Mouse (Mus musculus) kidney, postnatal 0 days (tissue): ENCODE measurements around the gene Bpifb6. TPM values are rescaled to one million over a fixed set of nuclear protein-coding genes. Genes with fewer than 3 reads are reported as not detected.

Experiments
- ATAC-seq: fragments of 200-750 bp; cut with Nextera tagmentation; replicated peaks from 2 replicates; pipeline ENCODE4 v1.8.0; 2017; ENCODE audit warnings: low read depth, moderate number of reproducible peaks, moderate TSS enrichment, moderate library complexity; ENCODE audit not compliant: low FRiP score
- DNase-seq: peaks from one replicate; pipeline ENCODE4 v3.0.0-alpha.2; 2016; ENCODE audit warnings: low spot score
- H3K27ac ChIP-seq: fragments of 300-500 bp; sonication (generic); 2 replicates; pipeline ENCODE4 v1.5.1; 2014; ENCODE audit warnings: mild to moderate bottlenecking
- H3K27me3 ChIP-seq: fragments of 300-500 bp; sonication (generic); 2 replicates; pipeline ENCODE4 v1.6.1; 2014; ENCODE audit warnings: low read length, mixed read lengths; ENCODE audit not compliant: insufficient read depth
- H3K36me3 ChIP-seq: fragments of 300-500 bp; sonication (generic); 2 replicates; pipeline ENCODE4 v1.6.1; 2014; ENCODE audit warnings: low read length, mixed read lengths; ENCODE audit not compliant: insufficient read depth
- H3K4me1 ChIP-seq: fragments of 300-500 bp; sonication (generic); replicated peaks from 2 replicates; pipeline ENCODE4 v1.6.1; 2014; ENCODE audit warnings: antibody characterized with exemption, low read length, mixed read lengths; ENCODE audit not compliant: insufficient read depth
- H3K4me2 ChIP-seq: fragments of 300-500 bp; sonication (generic); 2 replicates; pipeline ENCODE4 v1.6.1; 2014; ENCODE audit warnings: mild to moderate bottlenecking, low read length, moderate library complexity, mixed read lengths
- H3K4me3 ChIP-seq: fragments of 300-500 bp; sonication (generic); replicated peaks from 2 replicates; pipeline ENCODE4 v1.5.1; 2014; ENCODE audit warnings: low read depth, low read length
- H3K9ac ChIP-seq: fragments of 300-500 bp; sonication (generic); 2 replicates; pipeline ENCODE4 v1.6.1; 2014; ENCODE audit warnings: low read depth, low read length
- H3K9me3 ChIP-seq: fragments of 300-500 bp; sonication (generic); replicated peaks from 2 replicates; pipeline ENCODE4 v1.6.1; 2016; ENCODE audit warnings: low read length, inconsistent platforms, mixed read lengths
- CTCF ChIP-seq: IDR thresholded peaks from 2 replicates; pipeline ENCODE4 v1.5.1; 2016; ENCODE audit warnings: antibody characterized with exemption, low read depth, mild to moderate bottlenecking, moderate library complexity
- WGBS: fragments of 180-500 bp; shearing (Covaris S2); extraction: QIAGEN DNeasy Blood & Tissue Kit; methylation state at CpG from one replicate; pipeline ENCODE4 v1.1.7; 2014; 5-methylcytosine and 5-hydroxymethylcytosine counted together
- polyA plus RNA-seq: library from polyadenylated mRNA; unstranded; fragments of >200 nt; fragmentation: Nextera tagmentation; extraction: Ambion mirVana; gene quantifications from 2 replicates; pipeline ENCODE4 v1.2.1, GENCODE M21; 2015

The Bpifb6 gene
- polyA plus RNA-seq, 1 experiment from 2014 or later, result not detected

DNA sequence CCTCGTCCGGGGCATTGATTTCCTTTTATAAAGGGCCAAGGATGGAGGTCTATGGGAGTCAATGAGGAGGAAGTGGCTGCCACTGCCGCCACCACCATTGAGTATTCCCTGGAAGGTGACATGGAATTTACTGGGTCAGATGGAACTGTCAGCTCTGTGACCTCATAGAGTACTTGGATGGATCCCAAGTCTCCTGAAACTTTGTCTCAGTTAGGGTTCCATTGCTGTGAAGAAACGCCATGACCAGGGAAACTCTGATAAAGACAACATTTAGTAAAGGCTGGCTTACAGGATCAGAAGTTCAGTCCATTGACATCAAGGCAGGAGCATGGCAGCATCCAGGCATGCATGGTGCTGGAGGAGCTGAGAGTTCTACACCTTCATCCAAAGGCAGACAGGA is 29.2 kb upstream of the Bpifb6 start, which contains the start of gene Sun5:
Gene Sun5, minus strand, starts transcription at position 101 of the 400 bp plus-strand sequence.
- H3K9me3 ChIP-seq, result no peaks in the 10 kb centered on the region
- H3K27ac ChIP-seq, result no peak within 1 kb of the TSS
- no peak for TF ChIP-seq CTCF
- H3K27me3 ChIP-seq, result no peaks in the 10 kb centered on the region
- H3K4me3 ChIP-seq, result no peak within 1 kb of the TSS
- H3K4me1 ChIP-seq, result no peaks in the 10 kb centered on the region
- 90% methylated on average over 4 of the region's 4 CpGs for whole genome bisulfite sequencing
- ATAC-seq (no peak), DNase-seq (no peak)
- no peaks in the 10 kb centered on the region for H3K36me3 ChIP-seq
- H3K9ac ChIP-seq, result no peak within 1 kb of the TSS
- no peak within 1 kb of the TSS for H3K4me2 ChIP-seq

DNA sequence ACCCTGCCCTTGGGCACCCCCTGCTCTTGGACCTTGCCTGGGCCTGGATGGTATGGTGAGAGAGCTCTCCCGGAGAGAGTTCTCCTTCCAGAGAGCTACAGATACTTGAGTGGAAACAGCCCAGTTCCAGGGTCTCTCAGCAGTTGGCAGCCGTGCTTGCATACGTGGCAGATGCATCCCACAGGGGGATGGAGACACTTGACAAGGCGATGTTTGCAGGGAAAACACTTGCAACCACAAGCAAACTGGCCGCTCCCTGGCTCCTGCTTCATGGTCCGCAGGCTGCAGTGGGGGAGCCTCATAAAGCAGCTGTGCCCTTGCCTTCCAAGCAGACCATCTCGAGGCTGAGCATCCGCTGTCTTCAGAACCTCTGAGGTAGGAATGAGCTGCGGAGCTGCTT is 25.4 kb upstream of the Bpifb6 start, which contains the start of gene Bpifb2:
Gene Bpifb2, plus strand, starts transcription at position 301 of the 400 bp plus-strand sequence.
- no peak within 1 kb of the TSS for H3K4me2 ChIP-seq
- ATAC-seq (no peak), DNase-seq (no peak)
- no peaks in the 10 kb centered on the region for H3K4me1 ChIP-seq
- no peak within 1 kb of the TSS for H3K4me3 ChIP-seq
- H3K27ac ChIP-seq, result no peak within 1 kb of the TSS
- 66% methylated on average over 9 of the region's 9 CpGs for WGBS
- no peaks in the 10 kb centered on the region for H3K9me3 ChIP-seq
- no peak for TF ChIP-seq CTCF
- H3K36me3 ChIP-seq, result no peaks in the 10 kb centered on the region
- no peaks in the 10 kb centered on the region for H3K27me3 ChIP-seq
- H3K9ac ChIP-seq, result no peak within 1 kb of the TSS

DNA sequence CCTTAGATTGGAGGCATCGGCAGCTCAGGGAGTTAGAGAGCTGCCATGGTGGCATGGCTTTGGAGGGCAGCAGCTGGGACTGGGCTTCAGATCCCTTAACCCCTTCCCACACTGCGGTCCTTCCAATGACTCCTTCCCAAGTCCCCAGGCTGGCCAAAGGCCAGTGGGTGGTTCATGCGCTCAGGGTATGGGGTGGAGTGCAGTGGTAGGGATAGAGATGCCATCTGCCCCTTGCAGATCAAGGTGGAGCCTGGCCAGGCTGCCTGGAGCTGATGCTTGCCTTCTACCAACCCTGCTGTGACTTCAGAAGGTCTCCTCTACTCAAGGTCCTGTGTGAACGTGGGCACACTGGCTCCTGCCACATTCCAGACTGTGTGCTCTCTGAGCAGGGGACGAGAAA is 1.1 kb upstream of the Bpifb6 start:
- DNase-seq (no peak), ATAC-seq (no peak)
- WGBS, result 82% methylated on average over 5 of the region's 5 CpGs
- no peaks in the 10 kb centered on the region for H3K4me1 ChIP-seq
- no peaks in the 10 kb centered on the region for H3K9me3 ChIP-seq
- H3K4me2 ChIP-seq, result no peak overlapping the region
- no peaks in the 10 kb centered on the region for H3K27me3 ChIP-seq
- H3K4me3 ChIP-seq, result no peak overlapping the region
- no peak overlapping the region for H3K9ac ChIP-seq
- no peak for TF ChIP-seq CTCF
- no peak overlapping the region for H3K27ac ChIP-seq
- H3K36me3 ChIP-seq, result no peaks in the 10 kb centered on the region

GRCm38 (mm10) chr2:153902726-153903125 is 2.5 kb downstream of the Bpifb6 start:
- Histone ChIP-seq H3K9ac (no peak overlapping the region), H3K4me3 (no peak overlapping the region), H3K27me3 (no peaks in the 10 kb centered on the region), H3K4me1 (no peaks in the 10 kb centered on the region), H3K36me3 (no peaks in the 10 kb centered on the region), H3K9me3 (no peaks in the 10 kb centered on the region), H3K4me2 (no peak overlapping the region), H3K27ac (no peak overlapping the region)
- 81% methylated on average over 6 of the region's 6 CpGs for WGBS
- no peak for TF ChIP-seq CTCF
- DNase-seq, result no peak
- ATAC-seq, result no peak

DNA sequence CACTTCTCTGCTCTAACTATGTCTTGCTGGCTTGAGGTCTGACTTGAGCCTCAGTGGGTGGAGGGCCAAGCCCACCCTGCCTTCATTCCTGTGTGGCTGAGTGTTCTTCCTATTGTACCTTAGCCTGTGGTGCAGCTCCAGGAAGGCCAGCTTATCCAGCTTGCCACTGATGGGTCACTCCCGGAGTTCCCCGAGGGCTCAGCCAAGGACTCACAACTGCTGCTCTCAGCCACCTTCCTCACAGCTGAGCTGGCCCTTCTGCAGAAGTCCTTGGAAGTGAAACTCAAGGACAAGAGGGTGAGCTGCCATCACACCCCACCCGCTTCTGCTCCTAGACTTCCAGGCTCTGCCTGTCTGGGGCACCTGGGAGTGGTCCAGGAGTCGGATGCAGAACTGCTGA is 6.4 kb downstream of the Bpifb6 start:
- WGBS, result 91% methylated on average over 4 of the region's 4 CpGs

GRCm38 (mm10) chr2:153914151-153914550 is 14.0 kb downstream of the Bpifb6 start:
- H3K4me2 ChIP-seq, result no peak overlapping the region
- TF ChIP-seq CTCF, result no peak
- DNase-seq, result no peak

More for the DNA sequence above, 6.4 kb downstream of the Bpifb6 start:
- no peaks in the 10 kb centered on the region for H3K27me3 ChIP-seq
- DNase-seq, result no peak
- H3K4me2 ChIP-seq, result no peak overlapping the region
- no peak overlapping the region for H3K9ac ChIP-seq
- no peaks in the 10 kb centered on the region for H3K9me3 ChIP-seq
- H3K27ac ChIP-seq, result no peak overlapping the region
- TF ChIP-seq CTCF, result no peak
- H3K4me3 ChIP-seq, result no peak overlapping the region
- no peaks in the 10 kb centered on the region for H3K36me3 ChIP-seq
- ATAC-seq, result no peak
- no peaks in the 10 kb centered on the region for H3K4me1 ChIP-seq

GRCm38 (mm10) chr2:153917930-153918329 is 17.7 kb downstream of the Bpifb6 start, which contains the start of gene Bpifb3:
Gene Bpifb3 (plus strand): TSS chr2:153918230.
- ATAC-seq (no peak), DNase-seq (no peak)
- Histone ChIP-seq H3K4me1 (no peaks in the 10 kb centered on the region), H3K36me3 (no peaks in the 10 kb centered on the region), H3K4me2 (no peak within 1 kb of the TSS), H3K27ac (no peak within 1 kb of the TSS), H3K9ac (no peak within 1 kb of the TSS), H3K9me3 (no peaks in the 10 kb centered on the region), H3K4me3 (no peak within 1 kb of the TSS), H3K27me3 (no peaks in the 10 kb centered on the region)
- WGBS, result 74% methylated on average over 8 of the region's 8 CpGs
- no peak for TF ChIP-seq CTCF

More at GRCm38 (mm10) chr2:153914151-153914550, 14.0 kb downstream of the Bpifb6 start:
- Histone ChIP-seq H3K36me3 (no peaks in the 10 kb centered on the region), H3K27me3 (no peaks in the 10 kb centered on the region), H3K27ac (no peak overlapping the region), H3K4me1 (no peaks in the 10 kb centered on the region), H3K4me3 (no peak overlapping the region), H3K9me3 (no peaks in the 10 kb centered on the region), H3K9ac (no peak overlapping the region)
- ATAC-seq, result no peak
- 58% methylated on average over 5 of the region's 5 CpGs for WGBS
